Mouse (Mus musculus): Measurements from ENCODE around the gene Vmn1r125.
"Not testable (repeated sequence)": the region's sequence is repeated elsewhere in the genome, so short reads cannot be mapped to it uniquely, and the experiment has no call there.

Vmn1r125 gene

GRCm38 (mm10) chr7:21271879-21272278, at the start of gene Vmn1r125:
Vmn1r125 (plus strand) TSS chr7:21272179.
- not testable (repeated sequence) for DNase-seq

DNA sequence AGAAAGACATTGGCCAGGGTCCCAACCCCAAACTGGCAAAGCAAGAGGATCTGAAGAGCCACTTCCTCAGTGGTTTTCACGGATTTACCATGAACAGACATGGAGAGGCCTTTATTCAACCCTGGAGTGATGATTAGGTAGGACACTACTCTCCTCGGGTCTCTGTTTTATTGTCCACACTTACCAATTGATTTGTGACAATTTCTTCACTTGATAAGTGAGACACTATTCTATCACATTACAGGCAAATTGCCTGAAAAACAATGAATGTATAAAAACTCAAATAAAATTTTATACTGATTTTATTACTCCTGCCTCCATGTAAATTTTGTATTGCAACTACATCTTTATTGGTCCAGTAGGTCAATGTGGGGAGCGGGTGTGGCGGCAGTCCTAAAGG, 11.5 kb upstream of the Vmn1r125 start, which contains the start of gene Vmn1r124:
TSS of gene Vmn1r124 (minus strand) at position 101 of the 400 bp plus-strand sequence.
- DNase-seq, result not testable (repeated sequence)

GRCm38 (mm10) chr7:21301367-21301766, 29.4 kb downstream of the Vmn1r125 start, which contains the start of gene Vmn1r126:
Vmn1r126 (minus strand) TSS chr7:21301467.
- not testable (repeated sequence) for DNase-seq

DNA sequence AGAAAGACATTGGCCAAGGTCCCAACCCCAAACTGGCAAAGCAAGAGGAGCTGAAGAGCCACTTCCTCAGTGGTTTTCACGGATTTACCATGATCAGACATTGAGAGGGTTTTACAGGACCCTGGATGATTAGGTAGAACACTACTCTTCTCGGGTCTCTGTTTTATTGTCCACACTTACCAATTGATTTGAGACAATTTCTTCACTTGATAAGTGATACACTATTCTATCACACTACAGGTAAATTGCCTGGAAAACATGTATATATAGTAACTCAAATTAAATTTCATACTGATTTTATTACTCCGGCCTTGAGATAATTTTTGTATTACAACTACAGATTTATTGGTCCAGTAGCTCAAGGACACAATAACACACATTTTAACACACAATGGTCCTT, 47.8 kb downstream of the Vmn1r125 start, which contains the start of gene Vmn1r127:
TSS of gene Vmn1r127 (minus strand) at position 101 of the 400 bp plus-strand sequence.
- DNase-seq, result not testable (repeated sequence)

Measured in spleen, adult 18-20 months (tissue).